Comparison of ENCODE assay signal across 17 mouse cellular contexts in the genomic region with DNA sequence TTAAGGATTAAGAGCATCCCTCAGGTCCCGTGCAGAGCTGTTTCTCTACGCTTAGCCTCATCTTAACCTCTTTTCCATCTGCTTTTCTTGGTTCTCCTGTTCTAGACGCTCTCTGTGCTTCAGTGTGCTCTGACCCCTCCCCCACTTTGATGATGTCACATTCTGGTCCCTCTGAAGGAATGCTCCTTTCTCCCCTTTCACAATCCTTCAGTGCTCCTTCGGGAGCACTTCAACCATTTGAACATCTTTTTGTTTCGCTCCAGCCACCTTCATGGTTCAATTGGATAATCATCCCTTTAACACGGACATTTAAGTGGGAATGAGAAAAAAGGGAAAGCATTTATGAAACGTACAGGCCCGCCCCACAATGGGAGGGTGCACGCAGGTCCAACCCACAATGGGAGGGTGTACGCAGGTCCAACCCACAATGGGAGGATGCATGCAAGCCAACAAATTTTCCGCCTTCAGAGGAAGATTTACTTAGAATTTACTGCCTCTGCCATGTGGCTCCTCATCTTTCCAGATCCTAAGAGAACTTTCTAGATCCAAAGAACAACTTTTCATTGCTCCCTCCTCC. TPM values are rescaled to one million over a fixed set of nuclear protein-coding genes. Genes with fewer than 3 reads are reported as not detected.
"Had no signal": no experiment of that assay in that cellular context is flagged by ENCODE, and none has a peak within 500 bp of the region (broad histone marks: within the 10 kb centered on the region; RNA-seq: fewer than 3 reads in every experiment).

No protein-coding gene starts in this region.

- ATAC-seq: midbrain, embryonic 16.5 days had no signal

- H3K4me2 ChIP-seq: kidney, embryonic 15.5 days; liver, embryonic 11.5 days; liver, embryonic 15.5 days; lung, embryonic 14.5 days; stomach, embryonic 15.5 days had no signal

- H3K9ac ChIP-seq: kidney, embryonic 15.5 days; liver, embryonic 15.5 days; lung, embryonic 14.5 days; stomach, embryonic 15.5 days had no signal

- H3K27me3 ChIP-seq: kidney, embryonic 15.5 days; liver, embryonic 15.5 days; stomach, embryonic 15.5 days had no signal

- H3K9me3 ChIP-seq: kidney, embryonic 15.5 days; limb, embryonic 10.5 days; liver, embryonic 15.5 days; midbrain, embryonic 10.5 days; stomach, embryonic 15.5 days had no signal

- H3K4me3 ChIP-seq: kidney, embryonic 15.5 days; left cerebral cortex, adult 2 months; limb, embryonic 10.5 days; liver, embryonic 15.5 days; midbrain, embryonic 10.5 days; stomach, embryonic 15.5 days had no signal

- DNase-seq: kidney, adult 2 months; kidney, postnatal 14 days; lung, embryonic 14.5 days; lung, postnatal 10 days; lung, postnatal 4 days; right cerebral cortex, postnatal 14 days; thymus, adult 2 months; thymus, postnatal 25 days had no signal

- H3K27ac ChIP-seq: kidney, embryonic 15.5 days; left cerebral cortex, adult 2 months; limb, embryonic 10.5 days; liver, embryonic 15.5 days; midbrain, embryonic 10.5 days; stomach, embryonic 15.5 days had no signal

- H3K36me3 ChIP-seq: kidney, embryonic 15.5 days; limb, embryonic 10.5 days; liver, embryonic 15.5 days; midbrain, embryonic 10.5 days; stomach, embryonic 15.5 days had no signal

- H3K4me1 ChIP-seq: limb, embryonic 10.5 days had no signal

RNA-seq across cellular contexts. Expression of a gene that starts 6.8 kb away (rescaled TPM):
- total RNA-seq: layer of hippocampus, postnatal 25 days had no signal
